Mouse (Mus musculus) olfactory bulb, adult 2 months (tissue): ENCODE measurements around the gene Nedd4. TPM values are rescaled to one million over a fixed set of nuclear protein-coding genes. Genes with fewer than 3 reads are reported as not detected.

Experiments
- H3K27ac ChIP-seq: fragments of 200-500 bp; 2 replicates; pipeline ENCODE4 v1.5.1; 2012; ENCODE audit warnings: low read depth, low read length; ENCODE audit not compliant: insufficient read depth
- H3K4me1 ChIP-seq: fragments of 200-500 bp; 2 replicates; pipeline ENCODE4 v1.6.1; 2012; ENCODE audit warnings: low read length; ENCODE audit not compliant: control insufficient read depth, insufficient read depth
- H3K4me3 ChIP-seq: fragments of 200-500 bp; 2 replicates; pipeline ENCODE4 v1.5.1; 2012; ENCODE audit warnings: mild to moderate bottlenecking, low read depth, low read length, moderate library complexity; ENCODE audit not compliant: insufficient read depth
- CTCF ChIP-seq: fragments of 200-500 bp; IDR thresholded peaks from 2 replicates; pipeline ENCODE4 v1.5.1; 2012; ENCODE audit warnings: low read depth, mild to moderate bottlenecking, low read length, moderate library complexity; ENCODE audit not compliant: insufficient read depth
- POLR2A ChIP-seq: fragments of 200-500 bp; IDR thresholded peaks from 2 replicates; pipeline ENCODE4 v1.6.1; 2012; ENCODE audit warnings: mild to moderate bottlenecking, low read depth, low read length, moderate library complexity; ENCODE audit not compliant: insufficient read depth
- WGBS: fragments of 180-500 bp; shearing (Covaris S2); methylation state at CpG from one replicate; pipeline ENCODE4 v1.1.7; 2018; 5-methylcytosine and 5-hydroxymethylcytosine counted together
- polyA plus RNA-seq: library from polyadenylated mRNA; stranded (reverse); fragments of >200 nt; gene quantifications from 2 replicates; pipeline ENCODE4 v1.2.4, GENCODE M21; 2012; ENCODE audit warnings: low replicate concordance; ENCODE audit not compliant: missing spikeins, insufficient read depth, insufficient read length

Gene Nedd4
- polyA plus RNA-seq, 1 experiment: 232 TPM

DNA sequence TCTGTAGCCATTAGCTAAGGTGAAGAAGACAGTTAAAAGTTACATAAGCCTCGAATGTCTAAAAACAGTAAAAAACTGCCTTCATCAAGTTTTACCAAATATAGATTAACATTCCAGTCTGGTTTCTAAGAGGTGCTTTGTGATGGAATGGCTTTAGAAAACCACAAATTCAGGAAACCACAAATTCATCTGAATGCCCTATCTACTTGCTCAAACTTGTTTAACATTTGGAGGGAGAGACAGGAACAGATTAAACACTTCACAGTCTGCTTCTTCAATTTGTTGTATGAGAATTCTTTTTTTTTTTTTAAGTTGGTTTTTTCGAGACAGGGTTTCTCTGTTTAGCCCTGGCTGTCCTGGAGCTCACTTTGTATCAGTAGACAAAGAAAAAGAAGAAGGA lies 12.4 kb upstream of the Nedd4 start:
- H3K27ac ChIP-seq: no peak overlapping the region
- peaks cover under 1% of the 10 kb centered on the region; the same call in 1 of the 2 replicates for H3K4me1 ChIP-seq
- TF ChIP-seq POLR2A (no peak), CTCF (no peak)
- 41% methylated on average over 2 of the region's 2 CpGs for WGBS
- H3K4me3 ChIP-seq: no peak overlapping the region

DNA sequence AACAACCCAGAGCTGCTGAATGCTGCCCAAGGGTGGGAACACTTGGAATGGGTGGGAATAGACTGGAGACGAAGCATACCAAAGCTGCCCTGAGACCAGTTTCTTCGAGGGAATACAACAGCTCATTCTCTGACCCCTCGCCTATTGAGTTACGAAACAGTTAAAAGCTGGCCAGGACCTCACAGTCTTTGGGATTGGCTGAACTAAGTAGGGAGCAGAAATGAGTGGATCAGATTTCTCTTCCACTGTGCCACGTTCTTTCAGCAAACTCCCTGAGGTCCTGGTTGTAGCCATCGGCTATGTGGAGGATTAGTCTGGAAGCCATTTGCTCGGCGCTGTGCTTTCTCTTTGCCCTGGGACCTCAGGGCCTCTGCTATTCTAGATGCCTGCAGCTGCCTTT lies 9.2 kb upstream of the Nedd4 start:
- WGBS: 47% methylated on average over 8 of the region's 8 CpGs
- no peak for TF ChIP-seq CTCF
- TF ChIP-seq POLR2A: no peak

DNA sequence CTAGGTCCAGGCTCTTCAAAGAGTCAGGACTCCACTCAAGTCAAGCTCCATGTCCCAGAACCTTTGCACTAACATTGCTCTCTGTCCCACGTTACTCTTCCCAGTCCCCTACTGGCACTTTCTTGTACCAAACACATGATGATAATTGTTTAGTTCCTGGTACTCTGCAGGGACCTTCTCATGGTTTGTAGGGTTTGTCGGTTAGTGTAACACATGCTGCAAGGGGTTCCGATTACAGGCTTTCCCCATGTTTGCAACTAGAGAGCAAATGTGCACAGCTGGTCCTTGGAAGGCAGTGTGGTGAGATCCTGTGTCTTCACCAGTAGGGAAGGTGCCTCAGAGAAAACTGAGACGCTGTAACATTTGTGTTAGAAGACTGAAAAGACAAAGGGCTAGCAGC lies 8.6 kb upstream of the Nedd4 start:
- no peak for TF ChIP-seq CTCF
- TF ChIP-seq POLR2A: no peak
- WGBS: 48% methylated on average over 4 of the region's 4 CpGs
- Histone ChIP-seq H3K27ac (no peak overlapping the region), H3K4me3 (no peak overlapping the region), H3K4me1 (peaks cover 7% of the 10 kb centered on the region; the same call in 1 of the 2 replicates)

More for the DNA sequence above, 9.2 kb upstream of the Nedd4 start:
- Histone ChIP-seq H3K4me1 (peaks cover 7% of the 10 kb centered on the region; the same call in 1 of the 2 replicates), H3K4me3 (no peak overlapping the region), H3K27ac (no peak overlapping the region)

DNA sequence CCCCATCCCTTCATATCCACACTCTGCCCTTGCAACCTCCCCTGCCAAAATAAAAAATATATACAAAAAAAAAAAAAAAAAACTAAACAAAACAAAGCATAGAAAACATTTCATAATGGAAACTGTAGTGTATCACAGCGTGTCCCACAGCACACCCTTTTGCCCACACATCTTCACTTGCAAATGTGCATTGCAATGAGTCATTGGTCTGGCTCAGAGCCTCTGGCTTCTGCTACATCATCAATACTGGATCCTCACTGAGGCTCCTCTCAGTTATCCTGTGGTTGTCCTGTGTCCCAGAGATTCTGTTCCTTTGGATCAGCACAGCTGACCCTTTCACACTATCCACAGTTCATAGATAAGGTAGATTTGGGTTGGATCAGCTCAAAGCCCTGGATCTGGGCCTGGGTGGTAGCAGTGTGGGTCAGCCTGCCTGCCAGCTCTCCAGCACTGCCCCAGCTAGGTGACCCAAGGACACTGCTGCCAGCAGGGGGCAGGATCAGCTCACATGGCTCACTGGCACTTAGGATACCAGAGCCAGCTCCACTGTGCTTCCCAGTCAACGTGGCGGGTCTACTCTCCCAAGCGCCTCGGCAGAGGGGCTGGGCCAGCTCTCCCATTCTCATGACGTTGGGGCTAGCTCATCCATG lies 7.4 kb upstream of the Nedd4 start:
- no peak overlapping the region for H3K27ac ChIP-seq
- H3K4me3 ChIP-seq: no peak overlapping the region
- TF ChIP-seq POLR2A: no peak
- no peak for TF ChIP-seq CTCF
- peaks cover 7% of the 10 kb centered on the region; the same call in 1 of the 2 replicates for H3K4me1 ChIP-seq
- WGBS: 59% methylated on average over 6 of the region's 6 CpGs

DNA sequence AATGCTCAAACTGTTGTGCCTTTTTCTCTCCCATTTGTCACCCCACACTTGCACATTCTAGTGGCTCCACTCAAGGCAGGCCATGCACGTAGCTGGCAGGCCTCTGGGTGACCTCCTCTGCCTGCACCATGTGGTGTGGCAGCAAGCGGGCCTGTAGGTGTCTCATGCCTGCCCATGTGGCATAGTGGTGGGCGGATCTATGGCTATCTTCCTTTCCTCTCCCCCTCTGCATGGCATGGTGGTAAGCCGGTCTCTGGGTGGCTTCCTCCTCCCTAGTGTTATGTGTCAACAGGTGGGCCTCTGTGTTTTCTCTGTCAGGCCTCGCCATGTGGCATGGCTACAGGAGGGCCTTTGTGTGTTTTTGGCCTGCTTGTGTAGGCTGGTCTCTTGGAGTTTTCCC lies 6.5 kb upstream of the Nedd4 start:
- TF ChIP-seq CTCF (no peak), POLR2A (no peak)
- WGBS: 88% methylated on average over 5 of the region's 5 CpGs
- peaks cover 7% of the 10 kb centered on the region; the same call in 1 of the 2 replicates for H3K4me1 ChIP-seq

DNA sequence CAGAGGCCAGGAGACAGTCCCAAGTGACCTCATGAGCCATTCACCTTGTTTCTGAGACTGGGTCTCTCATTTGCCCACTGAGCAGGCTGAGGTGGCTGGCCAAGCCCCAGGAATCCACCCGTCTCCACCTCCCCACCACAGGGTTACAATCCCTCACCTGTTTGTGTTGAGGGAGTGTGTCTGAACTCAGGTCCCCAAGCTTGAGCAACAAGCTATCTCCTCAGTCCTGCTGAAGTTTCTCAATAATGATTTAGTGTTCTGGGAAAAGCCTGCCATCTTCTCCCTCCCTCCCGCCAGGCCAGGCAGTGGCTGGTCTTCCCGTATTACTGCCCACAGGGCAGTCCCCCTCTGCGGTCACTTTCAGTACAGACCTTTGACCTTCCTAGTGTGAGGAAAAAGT lies 5.7 kb upstream of the Nedd4 start:
- H3K27ac ChIP-seq: no peak overlapping the region
- H3K4me1 ChIP-seq: peaks cover 7% of the 10 kb centered on the region; the same call in 1 of the 2 replicates
- H3K4me3 ChIP-seq: no peak overlapping the region
- 64% methylated on average over 4 of the region's 4 CpGs for WGBS
- TF ChIP-seq CTCF (no peak), POLR2A (no peak)

More for the DNA sequence above, 6.5 kb upstream of the Nedd4 start:
- H3K4me3 ChIP-seq: no peak overlapping the region
- H3K27ac ChIP-seq: no peak overlapping the region

DNA sequence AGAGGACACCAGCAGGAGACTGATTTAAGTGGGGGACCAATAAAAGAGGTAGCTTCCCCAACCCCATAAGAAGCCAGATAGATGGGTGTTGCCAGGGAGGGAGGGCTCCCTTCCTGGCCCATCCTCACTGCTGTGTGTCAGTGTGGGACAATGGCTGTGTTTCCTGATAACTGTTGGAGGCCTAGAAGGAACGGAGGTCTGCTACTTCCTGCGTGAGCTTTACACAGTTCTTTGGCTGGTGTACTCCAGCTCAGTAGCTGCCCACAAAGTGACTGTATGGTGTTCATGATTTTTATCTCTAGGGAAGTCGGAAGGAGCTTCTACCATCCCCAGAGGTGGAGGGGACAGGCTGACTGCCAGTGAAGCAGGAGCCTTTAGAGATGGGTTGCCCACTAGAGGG lies 5.2 kb upstream of the Nedd4 start:
- no peak overlapping the region for H3K27ac ChIP-seq
- WGBS: 76% methylated on average over 3 of the region's 3 CpGs
- H3K4me3 ChIP-seq: no peak overlapping the region

DNA sequence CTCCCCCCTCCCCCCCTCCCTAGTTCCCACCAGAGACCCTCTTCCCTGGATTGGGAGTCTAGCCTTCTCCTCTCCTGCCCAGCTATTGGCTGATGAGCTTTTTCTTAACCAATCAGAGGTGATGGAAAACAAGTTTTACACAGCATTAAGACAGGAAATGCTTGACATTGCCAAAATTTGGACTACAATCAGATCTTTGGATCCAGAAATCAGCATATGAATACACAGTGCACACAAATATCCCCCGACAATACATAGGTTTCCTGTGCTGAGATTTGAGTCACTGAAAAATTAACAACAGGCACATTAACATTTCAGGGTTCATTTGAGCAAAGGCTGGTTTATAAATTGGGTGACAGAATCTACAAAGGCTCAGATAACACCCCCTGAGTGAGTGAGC lies 4.5 kb upstream of the Nedd4 start:
- peaks cover 7% of the 10 kb centered on the region; the same call in 1 of the 2 replicates for H3K4me1 ChIP-seq
- 48% methylated on average over 1 of the region's 1 CpGs for WGBS
- no peak overlapping the region for H3K27ac ChIP-seq
- no peak overlapping the region for H3K4me3 ChIP-seq
- TF ChIP-seq POLR2A: no peak
- TF ChIP-seq CTCF: no peak

More for the DNA sequence above, 5.2 kb upstream of the Nedd4 start:
- no peak for TF ChIP-seq CTCF
- TF ChIP-seq POLR2A: no peak
- H3K4me1 ChIP-seq: peaks cover 7% of the 10 kb centered on the region; the same call in 1 of the 2 replicates

DNA sequence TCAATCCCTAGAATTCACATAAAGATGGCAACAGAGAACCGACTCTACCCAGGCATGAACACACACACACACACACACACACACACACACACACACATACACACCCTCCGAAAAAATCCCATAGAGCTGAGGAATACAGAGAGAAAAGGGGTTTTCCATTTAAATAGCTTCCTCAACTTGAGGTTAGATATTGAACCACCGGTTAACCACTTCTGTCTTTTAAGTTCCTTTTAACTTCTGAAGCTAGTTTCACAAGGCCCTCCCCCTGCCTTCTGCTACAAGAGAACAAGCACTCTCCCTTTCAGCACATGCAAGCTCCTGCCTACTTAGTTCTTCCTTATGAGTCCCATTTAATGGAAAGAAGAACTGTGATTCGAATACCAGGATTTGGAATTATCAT lies 2.0 kb upstream of the Nedd4 start:
- 83% methylated on average over 4 of the region's 4 CpGs for WGBS
- Histone ChIP-seq H3K4me3 (no peak overlapping the region), H3K27ac (no peak overlapping the region), H3K4me1 (peaks cover 5% of the 10 kb centered on the region)
- TF ChIP-seq CTCF (no peak), POLR2A (no peak)

DNA sequence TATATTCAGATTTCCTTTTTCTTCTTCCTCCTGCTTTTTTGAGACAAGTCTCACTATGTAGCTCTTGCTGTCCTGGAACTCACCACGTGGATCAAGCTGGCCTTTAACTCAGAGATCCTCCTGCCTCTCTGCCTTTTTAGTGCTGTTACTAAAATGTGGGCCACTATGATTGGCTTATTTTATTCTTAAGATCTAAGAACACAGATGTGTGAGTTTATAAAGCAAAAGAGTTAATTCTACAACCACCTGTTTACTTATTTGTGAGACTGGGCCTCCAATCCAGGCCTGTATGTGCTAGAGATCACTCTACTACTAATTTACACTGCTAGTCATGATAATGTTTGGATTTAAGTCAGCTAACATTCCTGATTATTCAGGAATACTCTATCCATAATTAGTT lies 1.2 kb upstream of the Nedd4 start:
- Histone ChIP-seq H3K4me1 (peaks cover 5% of the 10 kb centered on the region), H3K4me3 (no peak overlapping the region), H3K27ac (no peak overlapping the region)
- WGBS: 66% methylated on average over 1 of the region's 1 CpGs
- TF ChIP-seq CTCF: no peak
- TF ChIP-seq POLR2A: no peak
